Mouse (Mus musculus) gastrocnemius, adult 18-20 months (tissue): ENCODE measurements around the gene Tmem17. TPM values are rescaled to one million over a fixed set of nuclear protein-coding genes. Genes with fewer than 3 reads are reported as not detected.

Experiments
- DNase-seq: peaks from one replicate; pipeline ENCODE4 v3.0.0; 2021; ENCODE audit warnings: low spot score
- total RNA-seq, 2 experiments: library from RNA; stranded (reverse); gene quantifications; 2 replicates each; pipeline ENCODE4 v1.2.3; 2021

Gene Tmem17
- total RNA-seq, 2 experiments from 2014 or later = 1.9 to 2.0 TPM

- peak; percentile 9 for DNase-seq
These were observed 52.8 kb downstream of the Tmem17 start for GRCm38 (mm10) chr11:22564676-22565075.

Other genes starting within 250 kb of the Tmem17 start
- gene Ehbp1, start 169.8 kb upstream of the Tmem17 start, total RNA-seq = 10 to 100 TPM; 13.5 to 15.7 TPM